Mouse (Mus musculus): ENCODE results near the gene Map3k11.

- TF ChIP-seq CTCF (IDR thresholded peaks at IDR 0.05; ENCODE audit: low read depth), result no peak
- no peak for TF ChIP-seq EP300 (optimal IDR thresholded peaks at IDR 0.05)
These were observed 8.1 kb upstream of the Map3k11 start for GRCm38 (mm10) chr19:5680432-5680831.

Measured in stomach, postnatal 0 days (tissue).